Mouse (Mus musculus) heart, adult 2 months (tissue): ENCODE measurements around the gene Lypla2.

Experiments used
- CTCF ChIP-seq: fragments of 200-600 bp; IDR thresholded peaks from 2 replicates; pipeline ENCODE4 v1.8.1; 2022; ENCODE audit warnings: antibody characterized with exemption, mild to moderate bottlenecking, moderate library complexity
- POLR2A ChIP-seq: fragments of 200-500 bp; IDR thresholded peaks from 2 replicates; pipeline ENCODE4 v1.6.1; 2011; ENCODE audit warnings: mild to moderate bottlenecking, low read depth, low read length, control low read depth; ENCODE audit not compliant: insufficient read depth

- TF ChIP-seq POLR2A = no peak
- no peak for TF ChIP-seq CTCF
Observed at GRCm38 (mm10) chr4:135981524-135982063, 9.2 kb upstream of the Lypla2 start.
